Mouse (Mus musculus): Measurements from ENCODE around the gene Tmem50a.
A peak's percentile ranks its signal among the peaks of the same experiment; 100 is the strongest.

Gene Tmem50a

DNA sequence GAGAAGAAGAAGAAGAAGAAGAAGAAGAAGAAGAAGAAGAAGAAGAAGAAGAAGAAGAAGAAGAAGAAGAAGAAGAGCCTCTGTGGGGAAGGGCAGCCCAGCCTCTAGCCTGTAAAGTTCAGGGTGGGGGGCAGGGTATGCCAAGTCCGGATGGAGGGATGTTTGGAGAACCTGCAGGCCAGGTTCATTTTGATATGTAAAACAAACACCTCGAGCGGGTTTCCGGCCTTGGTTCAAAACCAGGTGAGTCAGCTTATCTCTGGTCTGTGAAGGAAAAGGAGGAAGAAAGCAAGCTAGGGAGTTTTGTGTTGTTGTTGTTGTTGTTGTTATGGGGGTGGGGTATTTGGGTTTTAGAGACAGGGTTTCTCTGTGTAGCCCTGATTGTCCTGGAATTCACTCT, 43.3 kb downstream of the Tmem50a start:
- no peak for DNase-seq

DNA sequence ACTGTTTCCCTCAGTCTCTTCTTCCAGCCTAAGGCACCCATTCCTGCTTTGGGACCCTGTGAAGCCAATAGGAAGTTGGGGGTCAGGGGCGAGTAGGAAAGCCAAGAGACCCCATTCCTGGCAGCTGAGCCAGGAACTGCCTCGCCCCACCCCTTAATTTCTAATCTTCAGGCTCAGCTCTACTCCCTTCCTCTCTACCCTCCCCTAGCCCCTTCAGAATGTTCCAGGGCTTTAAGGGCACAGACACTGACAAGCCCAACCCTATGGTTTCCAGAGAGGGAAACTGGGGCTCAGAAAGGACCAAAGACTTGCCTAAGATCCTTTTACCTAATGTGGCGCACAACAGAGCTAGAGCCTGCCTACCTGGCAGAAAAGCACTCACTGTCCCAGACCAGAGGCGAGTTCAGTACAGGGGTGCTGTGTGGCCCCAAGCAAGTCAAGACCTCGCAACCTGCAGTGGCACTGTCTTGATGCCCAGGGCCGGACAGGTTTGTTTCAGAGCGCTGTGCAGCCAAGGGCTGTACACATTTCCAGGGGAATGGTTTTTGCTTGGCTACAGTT, 44.9 kb downstream of the Tmem50a start:
- no peak for DNase-seq

DNA sequence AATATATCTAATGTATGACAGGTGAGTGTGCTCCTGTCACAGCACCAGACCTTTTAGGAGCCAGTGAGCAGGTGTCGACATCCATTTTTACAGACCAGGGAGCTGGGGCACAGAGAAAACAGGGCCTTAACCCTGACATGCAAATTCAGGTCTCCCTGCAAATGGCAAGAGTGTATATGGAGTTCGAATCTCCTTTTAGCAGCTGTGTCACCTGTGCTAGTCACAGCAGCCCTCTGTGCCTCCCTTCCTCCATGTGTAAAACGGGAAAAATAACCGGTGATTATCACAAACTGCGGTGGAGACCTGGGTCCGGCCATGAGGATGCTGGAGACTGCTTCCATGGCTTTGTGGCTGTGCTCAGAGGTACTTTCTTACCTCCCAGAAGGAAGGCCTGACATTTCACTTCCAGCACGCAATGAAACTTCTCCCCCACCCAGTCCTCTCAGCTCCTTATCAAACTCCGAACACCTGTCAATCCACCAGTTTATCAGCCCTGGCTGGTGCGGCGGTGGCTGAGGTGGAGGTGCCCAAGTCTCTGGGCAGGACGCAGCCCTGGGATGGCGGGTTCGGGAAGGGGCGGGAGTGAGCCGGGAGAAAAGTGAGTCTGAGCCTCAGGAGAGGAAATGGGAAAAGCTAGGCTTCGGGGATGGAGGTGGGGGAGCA, 45.6 kb downstream of the Tmem50a start:
- DNase-seq, result peak; percentile 26 to 34

DNA sequence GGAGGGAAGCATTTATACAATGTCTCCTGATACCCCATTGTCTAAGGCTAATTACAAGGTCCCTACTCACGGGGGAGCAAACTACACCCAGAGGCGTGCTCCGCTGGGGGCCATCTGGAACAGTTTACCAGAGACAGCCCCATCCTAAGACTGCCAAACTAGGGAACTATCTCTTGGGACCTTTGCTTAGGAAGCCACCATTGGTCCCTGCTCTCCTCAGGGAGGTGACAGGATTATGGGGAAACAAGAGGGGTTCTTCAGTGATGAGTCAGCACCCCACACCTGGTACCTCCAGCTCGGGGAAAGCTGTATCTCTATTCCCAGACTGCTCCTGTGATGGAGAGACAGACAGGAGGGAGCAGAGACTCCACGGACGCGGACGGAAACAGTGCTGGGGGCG, 46.3 kb downstream of the Tmem50a start:
- DNase-seq, result no peak

DNA sequence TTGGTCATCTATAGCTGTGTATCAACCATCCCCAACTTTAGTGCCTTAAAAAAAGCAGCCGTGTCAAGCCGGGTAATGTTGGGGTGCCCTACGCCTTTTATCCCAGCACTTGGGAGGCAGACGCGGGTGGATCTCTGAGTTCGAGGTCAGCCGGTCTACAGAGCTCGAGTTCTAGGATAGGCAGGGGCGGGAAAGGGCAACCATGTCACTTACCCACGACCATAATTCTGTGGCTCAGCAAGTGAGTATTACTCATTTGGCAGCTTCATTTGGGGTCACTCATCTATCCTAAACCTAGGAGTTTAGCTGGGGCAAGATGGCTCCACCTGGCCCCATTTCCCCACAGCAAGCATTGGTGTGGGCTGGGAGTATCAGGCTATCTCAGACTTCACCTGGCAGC, 46.8 kb downstream of the Tmem50a start:
- DNase-seq, result no peak

DNA sequence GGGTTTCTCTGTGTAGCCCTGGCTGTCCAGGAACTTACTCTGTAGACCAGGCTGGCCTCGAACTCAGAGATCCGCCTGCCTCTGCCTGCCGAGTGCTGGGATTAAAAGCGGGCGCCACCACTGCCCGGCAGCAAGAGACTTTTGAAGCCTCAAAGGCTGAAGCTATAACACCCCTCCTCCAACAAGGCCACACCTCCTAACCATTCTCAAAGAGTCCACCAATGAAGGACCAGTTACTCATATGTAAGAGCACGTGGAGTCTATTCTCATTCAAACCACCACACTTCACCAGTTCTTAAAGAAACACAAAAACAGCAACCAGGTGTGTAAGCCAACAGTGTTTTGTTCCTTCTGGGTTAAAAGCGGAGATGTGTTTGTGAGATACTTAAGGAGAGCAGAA, 47.2 kb downstream of the Tmem50a start:
- no peak for DNase-seq

DNA sequence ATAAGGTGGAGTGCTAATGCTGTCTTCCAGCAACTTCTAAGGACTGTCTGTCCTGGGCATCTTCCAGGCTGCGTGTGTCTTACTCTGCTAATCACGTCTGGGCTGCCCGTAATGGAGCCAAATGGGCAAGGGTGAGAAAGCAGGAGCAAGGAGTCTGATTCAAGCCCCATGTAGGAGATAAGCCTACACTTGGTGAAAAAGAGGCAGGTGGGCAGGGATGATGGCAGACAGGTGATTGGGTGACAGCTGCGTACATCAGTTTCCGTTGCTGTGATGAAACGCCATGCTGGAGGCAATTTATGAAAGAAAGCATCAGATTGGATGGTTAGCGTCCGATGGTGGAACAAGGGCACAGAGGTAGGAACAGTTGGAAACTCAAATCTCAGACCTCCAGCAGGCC, 47.6 kb downstream of the Tmem50a start:
- DNase-seq, result no peak

DNA sequence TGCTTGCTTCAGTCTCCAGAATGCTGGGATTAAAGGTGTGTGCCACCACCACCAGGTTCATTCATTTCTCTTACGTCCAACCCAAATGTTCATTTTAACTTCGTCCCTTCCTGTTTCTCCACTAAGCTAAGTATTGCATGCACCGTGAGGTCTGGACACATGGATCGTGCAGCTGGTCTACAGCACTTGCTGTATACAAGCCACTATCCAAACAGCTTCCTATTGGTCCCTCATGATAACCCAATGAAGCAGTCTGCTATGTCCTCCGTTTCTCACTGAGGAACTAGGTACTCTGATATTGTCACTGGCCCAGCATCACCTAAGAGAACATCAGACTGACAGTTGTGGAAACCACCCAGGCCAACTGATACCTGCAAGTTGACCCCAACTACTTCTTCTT, 49.0 kb downstream of the Tmem50a start:
- no peak for DNase-seq

DNA sequence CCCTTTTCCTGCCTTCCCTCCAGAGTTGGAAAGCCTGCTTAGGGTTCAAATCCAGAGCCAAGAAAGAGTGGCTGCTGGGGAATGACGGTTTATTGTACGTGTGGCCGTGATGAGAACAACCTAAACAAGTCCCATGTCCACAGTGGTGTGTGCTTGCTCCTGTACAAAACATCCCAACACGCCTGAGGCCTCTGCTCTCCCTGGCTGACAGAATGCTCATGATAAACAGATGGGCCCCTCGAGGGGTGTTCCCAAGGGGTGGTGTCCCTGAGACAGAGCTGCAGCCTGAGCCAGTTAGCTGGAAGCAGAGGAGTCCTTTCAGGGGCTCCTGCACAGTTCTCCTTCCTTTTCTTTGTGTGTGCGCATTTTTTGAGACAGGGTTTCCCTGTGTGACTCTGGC, 49.5 kb downstream of the Tmem50a start:
- DNase-seq, result no peak

DNA sequence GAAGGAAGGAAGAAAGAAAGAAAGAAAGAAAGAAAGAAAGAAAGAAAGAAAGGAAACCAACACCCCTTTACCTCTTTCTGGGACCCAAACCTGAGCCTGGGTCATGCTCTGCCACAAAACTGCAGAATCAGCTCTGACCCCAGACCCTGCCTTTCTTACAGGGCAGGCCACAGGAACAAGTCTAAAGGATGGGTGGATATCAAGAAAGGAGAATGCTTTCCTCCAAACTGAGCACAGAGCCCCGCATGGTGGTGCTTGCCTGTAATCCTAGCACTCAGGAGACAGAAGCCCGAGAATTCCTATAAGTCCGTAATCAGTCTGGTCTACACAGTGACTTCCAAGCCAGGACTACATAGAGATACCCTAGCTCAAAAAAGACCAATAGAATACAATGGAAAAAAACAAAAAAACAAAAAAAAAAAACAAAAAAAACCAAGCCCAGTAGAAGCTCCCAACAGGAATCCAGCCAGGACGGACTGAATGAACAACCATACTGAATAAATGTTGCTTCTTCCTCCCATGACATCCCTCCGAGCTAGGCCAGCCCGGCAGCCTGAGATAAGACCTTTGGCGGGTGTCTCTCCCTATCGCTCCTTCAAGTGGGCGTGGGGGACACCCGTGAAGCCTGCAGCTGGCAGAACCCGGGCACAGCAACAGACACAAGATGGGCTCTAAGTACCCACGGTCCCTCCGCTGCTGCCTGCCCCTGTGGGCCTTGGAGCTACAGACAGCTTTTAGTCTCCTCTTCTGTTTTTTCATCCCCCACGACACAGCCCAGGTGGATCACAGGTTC, 50.7 kb downstream of the Tmem50a start, which contains the start of gene Rhd:
Gene Rhd (plus strand): TSS at position 600 of the 793 bp plus-strand sequence.
- DNase-seq, result no peak

DNA sequence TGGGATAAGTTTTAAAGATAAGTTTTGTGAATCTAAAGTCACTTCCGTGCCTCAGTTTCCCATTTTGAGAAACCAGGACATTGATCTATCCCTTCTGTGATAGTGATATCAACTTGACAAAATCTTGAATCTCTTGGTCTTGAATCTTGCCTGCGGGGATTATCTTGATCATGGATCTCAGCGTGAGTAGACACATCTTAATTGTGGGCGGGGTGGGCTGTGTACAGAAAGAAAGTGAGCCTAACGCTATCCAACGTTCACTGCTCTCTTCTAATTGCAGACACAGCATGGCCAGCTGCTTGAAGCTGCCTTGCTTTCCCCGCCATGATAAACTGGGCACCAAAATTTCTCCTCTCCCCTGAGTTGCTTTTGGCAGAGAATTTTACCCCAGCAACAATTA, 51.8 kb downstream of the Tmem50a start:
- DNase-seq, result no peak

DNA sequence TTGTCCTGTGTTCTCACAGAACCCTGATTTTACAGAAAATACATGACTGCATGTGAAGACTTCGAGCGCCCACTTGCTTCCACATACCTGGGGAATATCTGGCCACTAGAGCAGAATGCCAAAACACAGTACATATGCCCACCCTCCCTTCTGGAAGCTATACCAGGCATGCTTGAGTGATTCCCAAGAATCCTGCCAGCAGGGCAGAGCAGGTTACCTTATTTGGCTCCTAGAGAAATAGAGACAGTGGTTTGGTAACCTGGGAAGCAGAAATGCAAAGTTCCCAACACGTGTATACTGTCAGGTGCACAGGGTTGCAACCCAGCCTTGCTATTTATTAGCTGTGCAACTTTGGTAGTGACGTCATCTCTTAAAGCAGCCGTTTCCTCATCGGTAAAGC, 52.9 kb downstream of the Tmem50a start:
- peak in 1 of 2 experiments; percentile 34 for DNase-seq

DNA sequence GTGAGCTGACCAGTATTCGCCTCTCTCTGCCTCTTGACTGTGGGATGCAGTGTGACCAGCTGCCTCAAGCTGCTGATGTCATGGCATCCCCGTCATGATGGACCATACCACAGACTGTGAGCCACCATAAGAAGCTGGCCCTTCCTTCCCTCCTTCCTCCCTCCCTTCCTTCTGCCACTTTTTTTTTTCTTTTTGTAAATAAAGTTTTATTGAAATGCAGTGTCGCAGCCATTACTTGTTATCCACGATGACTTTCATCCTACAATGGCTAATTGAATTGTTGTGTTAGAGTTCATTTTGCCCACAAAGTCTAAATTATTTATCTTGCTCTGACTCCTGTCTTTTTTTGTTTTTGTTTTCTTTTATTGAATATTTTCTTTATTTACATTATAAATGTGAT, 56.3 kb downstream of the Tmem50a start:
- DNase-seq, result no peak

DNA sequence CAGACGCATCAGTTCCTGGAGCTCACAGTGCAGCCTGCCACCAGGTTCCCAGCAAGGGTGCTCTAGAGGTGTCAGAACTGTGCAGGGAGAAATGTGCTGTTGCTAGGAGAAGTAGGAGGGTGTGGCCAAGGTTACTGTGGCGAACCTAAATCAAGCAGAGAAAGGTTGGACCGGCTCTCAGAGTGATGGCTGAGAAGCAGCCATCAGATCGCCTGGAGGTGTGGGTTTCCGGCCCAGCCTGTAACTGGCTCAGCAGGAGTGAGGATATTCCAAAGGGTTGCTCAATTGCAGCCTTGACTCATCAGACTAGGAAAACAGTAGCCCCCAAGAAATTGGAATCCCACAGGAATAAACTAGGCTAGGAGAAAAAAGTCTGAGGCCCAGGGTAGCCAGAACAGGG, 58.3 kb downstream of the Tmem50a start:
- DNase-seq, result peak; percentile 36 to 53

DNA sequence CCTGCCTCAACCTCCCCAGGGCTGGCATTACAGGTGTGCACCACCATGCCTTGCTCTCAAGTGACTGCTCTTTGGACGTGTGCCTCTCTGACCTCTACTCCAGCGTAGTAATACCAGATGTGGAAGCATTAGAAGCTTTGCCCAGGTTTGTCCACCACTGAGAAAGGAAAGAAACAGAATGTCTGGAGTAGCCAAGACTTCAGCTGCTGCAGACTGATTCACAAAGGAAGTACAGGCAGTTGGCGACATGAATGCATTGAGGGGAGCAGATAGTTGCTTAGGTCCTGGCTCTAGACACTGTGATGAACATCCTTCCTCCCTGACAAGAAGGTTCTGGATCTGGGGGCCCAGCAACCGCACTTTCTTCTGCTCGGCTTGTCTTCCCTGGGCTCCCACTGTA, 58.8 kb downstream of the Tmem50a start:
- no peak for DNase-seq

DNA sequence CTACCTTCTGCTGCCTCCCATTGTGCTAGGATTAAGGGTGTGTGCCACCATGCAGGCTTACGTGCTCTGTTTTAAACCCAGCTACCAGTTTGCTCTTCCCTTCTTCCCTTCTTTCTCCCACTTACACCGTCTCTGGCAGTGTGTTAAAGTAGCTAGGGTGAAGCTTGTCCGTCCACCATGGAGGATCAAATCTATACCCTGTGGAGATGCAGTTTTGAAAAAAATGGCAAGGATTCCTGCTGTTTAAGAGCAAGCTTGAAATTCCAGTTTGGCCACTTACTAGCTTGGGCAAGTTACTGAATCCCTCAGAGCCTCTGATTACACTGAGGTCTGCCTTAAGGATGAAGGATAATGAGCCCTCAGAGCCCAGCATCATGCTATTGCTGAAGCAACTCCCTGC, 59.5 kb downstream of the Tmem50a start:
- DNase-seq, result no peak

DNA sequence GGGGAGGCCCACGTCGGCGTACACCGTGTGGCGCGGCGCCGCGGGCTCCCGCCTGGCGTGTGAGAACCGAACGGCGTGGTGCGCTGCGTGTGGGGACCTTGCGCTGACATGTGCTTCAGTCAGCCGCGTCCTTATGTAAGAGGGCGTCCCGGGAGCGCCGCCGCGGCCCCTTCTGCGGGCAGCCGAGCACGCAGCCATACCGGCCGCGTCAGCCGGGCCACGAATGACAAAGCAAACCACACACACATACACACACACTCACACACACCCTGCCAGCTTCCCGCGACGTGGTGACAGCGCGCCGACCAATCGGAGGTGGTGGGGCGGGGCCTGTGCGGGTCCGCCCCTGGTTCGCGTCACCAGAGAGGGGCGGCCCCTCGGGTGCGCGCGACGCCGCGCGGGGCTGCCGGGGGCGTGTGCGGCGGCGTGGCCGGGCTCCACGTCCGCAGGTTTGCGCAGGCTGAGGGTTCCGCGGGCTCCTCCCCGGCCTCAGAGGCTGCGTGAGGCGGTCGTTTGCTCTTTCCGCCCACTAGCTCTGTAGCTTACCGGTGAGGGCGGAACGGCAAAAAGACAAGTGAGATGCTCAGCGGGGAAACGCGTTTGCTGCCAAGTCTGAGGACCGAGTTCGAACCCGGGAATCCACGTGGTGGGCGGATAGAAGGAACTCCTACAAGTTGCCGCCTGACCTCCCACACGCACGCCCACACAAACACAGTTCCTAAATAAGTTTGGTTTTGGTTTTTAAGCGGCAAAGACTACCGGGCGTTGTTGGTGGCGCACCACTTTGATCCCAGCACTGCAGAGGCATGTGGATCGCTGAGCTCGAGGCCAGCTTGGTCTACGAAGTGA, 61.0 kb downstream of the Tmem50a start:
- DNase-seq, result peak; percentile 94 to 96

DNA sequence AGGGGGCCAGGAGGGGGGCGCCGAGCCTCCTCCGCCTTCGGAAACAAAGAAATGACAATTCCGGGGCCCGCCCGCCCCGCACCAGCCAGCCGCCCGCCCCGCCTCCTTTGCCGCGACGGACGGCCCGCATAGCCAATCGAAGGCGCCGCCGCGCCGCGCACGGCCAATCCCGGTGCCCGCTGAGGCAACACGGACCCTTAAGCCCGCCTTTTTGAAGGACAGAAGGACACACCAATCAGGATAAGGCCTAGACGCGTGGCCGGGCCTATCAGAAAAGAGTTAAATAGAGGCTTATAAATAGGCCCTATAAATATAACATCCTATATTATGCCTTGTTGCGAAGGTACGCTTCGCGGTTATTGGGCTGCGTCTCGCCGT, 61.6 kb downstream of the Tmem50a start, which contains the start of gene Maco1:
Gene Maco1 (minus strand): TSS at position 87 of the 378 bp plus-strand sequence.
- DNase-seq, result peak; percentile 98 to 99

DNA sequence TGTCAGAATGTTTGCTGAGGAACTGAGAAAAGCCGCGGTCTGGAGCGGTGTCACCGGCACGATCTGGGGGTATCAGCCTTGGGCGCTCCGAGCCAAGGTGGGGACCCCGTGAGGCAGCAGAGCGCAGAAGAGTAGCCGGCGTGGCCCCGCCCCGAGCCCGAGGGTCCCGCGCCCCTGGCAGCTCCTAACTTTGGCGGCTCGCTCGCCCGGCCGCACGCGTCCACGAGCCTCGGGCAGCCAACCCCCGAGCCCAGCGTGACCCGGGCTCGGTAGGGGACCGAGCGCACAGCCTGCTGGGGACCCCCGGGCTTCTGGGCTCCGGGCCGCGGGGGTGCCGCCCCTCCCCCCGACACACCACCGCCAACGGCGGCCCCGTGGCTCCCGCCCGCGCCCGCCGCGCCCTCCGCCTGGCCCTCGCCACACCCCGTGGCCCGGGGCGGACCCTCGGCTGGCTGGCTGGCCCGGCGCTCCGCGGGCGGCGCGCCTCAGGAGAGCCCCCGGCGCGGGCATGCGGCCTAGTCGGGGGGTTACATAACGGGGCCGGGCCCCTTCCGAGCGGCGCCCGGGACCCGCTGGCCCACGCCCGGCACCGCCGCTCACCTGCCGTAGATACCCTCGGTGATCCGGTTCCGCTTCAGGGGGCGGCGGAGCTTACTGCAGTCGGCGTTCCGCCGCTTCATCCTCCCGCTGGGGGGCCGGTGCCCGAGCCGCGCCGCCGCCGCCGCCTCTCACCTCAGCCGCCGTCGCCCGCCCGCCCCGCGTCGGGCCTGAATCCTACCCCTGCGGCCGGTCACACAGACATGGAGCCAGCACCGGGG, 62.2 kb downstream of the Tmem50a start:
- peak; percentile 42 to 64 for DNase-seq

DNA sequence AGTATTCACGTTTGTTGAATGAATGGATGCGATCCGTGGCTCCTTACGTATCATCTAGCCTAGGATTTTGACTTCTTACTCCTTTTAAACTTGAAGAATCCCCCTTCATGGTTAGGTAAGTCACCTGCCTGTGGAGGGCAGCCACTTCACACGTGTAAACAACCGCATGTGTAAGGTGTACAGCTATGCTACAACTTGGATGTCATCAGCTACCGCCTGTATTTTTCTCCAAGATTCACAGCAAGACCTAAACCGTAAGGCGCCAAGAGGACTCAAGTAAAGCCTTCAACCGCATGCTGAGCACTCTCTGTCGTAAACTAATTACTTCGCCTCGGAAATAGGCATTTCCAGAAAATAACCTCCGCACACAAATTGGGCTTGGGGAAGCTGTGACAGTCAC, 62.9 kb downstream of the Tmem50a start:
- peak in 1 of 2 experiments; percentile 23 for DNase-seq

DNA sequence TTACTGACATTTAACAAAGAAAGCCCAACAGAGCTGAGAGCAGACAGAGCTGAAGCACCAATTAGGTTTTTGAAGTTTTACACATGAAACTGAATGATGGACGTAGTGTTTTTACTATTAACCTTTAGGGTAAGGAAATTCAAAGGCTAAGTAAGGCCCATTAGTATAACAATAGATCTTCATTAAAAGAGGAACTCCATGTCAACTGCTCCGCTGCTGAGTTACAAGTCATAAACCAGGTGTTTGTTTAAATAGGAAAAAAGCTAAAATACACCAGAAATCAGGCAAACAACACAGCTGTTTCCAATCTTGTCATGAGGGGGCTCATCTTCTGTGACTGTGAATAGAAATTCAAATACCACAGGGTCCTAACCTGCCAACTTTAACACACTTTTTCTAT, 63.6 kb downstream of the Tmem50a start:
- DNase-seq, result no peak

DNA sequence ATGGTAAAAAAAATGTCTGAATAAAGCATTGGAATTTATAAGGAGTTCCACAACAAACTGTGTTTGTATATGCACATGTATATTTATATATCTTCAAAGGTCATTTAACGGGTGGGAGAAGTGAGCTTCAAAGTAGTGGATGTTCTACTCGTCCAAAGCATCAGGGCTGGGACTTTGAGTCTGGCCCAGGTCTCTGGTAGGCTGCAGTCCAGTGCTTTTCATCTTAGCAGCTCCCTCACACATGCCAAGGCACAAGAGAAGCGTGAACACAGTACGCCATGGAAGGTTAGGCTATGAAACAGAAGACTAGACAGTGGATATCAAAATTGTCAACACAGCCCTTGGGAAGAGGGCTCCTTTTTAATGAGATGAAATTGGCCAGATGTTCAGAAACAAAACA, 64.3 kb downstream of the Tmem50a start:
- DNase-seq, result no peak

Measured in kidney, postnatal 4 days (tissue).